Mouse (Mus musculus): ENCODE measurements around the gene Kif26b. TPM values are rescaled to one million over a fixed set of nuclear protein-coding genes. Genes with fewer than 3 reads are reported as not detected.

Gene Kif26b
- total and polyA plus RNA-seq, 3 experiments = 0.04 to 0.16 TPM; not detected in 1

GRCm38 (mm10) chr1:178917194-178917902 is 388.4 kb downstream of the Kif26b start:
- Histone ChIP-seq H3K4me1 (ENCODE audit: insufficient read depth, low read depth, low read length) (no peaks in the 10 kb centered on the region), H3K36me3 (replicated peaks) (no peaks in the 10 kb centered on the region), H3K27me3 (ENCODE audit: insufficient read depth, low read length) (no peaks in the 10 kb centered on the region; the same call in 1 of the 2 replicates), H3K4me3 (ENCODE audit: low read depth, low read length) (no peak overlapping the region), H3K9me3 (replicated peaks) (peaks cover 27% of the 10 kb centered on the region)
- ATAC-seq (ENCODE audit: extremely low read depth, insufficient number of reproducible peaks, low FRiP score, poor library complexity, severe bottlenecking) (no peak), DNase-seq (ENCODE audit: low spot score) (no peak)
- TF ChIP-seq POLR2AphosphoS5 (IDR thresholded peaks at IDR 0.05; ENCODE audit: insufficient replicate concordance, low read depth, low read length) (no peak), CTCF (IDR thresholded peaks at IDR 0.05; ENCODE audit: low read depth, low read length) (no peak), GATA1 (IDR thresholded peaks at IDR 0.05; ENCODE audit: borderline replicate concordance, low read length) (no peak), GATA2 (IDR thresholded peaks at IDR 0.05; ENCODE audit: borderline replicate concordance, low read depth, low read length) (no peak), TAL1 (conservative IDR thresholded peaks at IDR 0.05; ENCODE audit: low read depth, low read length) (no peak)

GRCm38 (mm10) chr1:178924492-178925183 is 395.7 kb downstream of the Kif26b start:
- H3K9me3 ChIP-seq (replicated peaks) = no peaks in the 10 kb centered on the region
- ATAC-seq (ENCODE audit: extremely low read depth, insufficient number of reproducible peaks, low FRiP score, poor library complexity, severe bottlenecking) = no peak
- DNase-seq (ENCODE audit: low spot score) = no peak
- no peak for TF ChIP-seq POLR2AphosphoS5 (IDR thresholded peaks at IDR 0.05; ENCODE audit: insufficient replicate concordance, low read depth, low read length)
- TF ChIP-seq TAL1 (conservative IDR thresholded peaks at IDR 0.05; ENCODE audit: low read depth, low read length) = no peak
- H3K27me3 ChIP-seq (ENCODE audit: insufficient read depth, low read length) = no peaks in the 10 kb centered on the region; the same call in 1 of the 2 replicates
- H3K36me3 ChIP-seq (replicated peaks) = no peaks in the 10 kb centered on the region
- H3K4me3 ChIP-seq (ENCODE audit: low read depth, low read length) = no peak overlapping the region
- H3K4me1 ChIP-seq (ENCODE audit: insufficient read depth, low read depth, low read length) = no peaks in the 10 kb centered on the region

GRCm38 (mm10) chr1:178929531-178929930 is 400.6 kb downstream of the Kif26b start:
- Histone ChIP-seq H3K36me3 (replicated peaks) (no peaks in the 10 kb centered on the region), H3K4me3 (ENCODE audit: low read depth, low read length) (no peak overlapping the region), H3K27me3 (ENCODE audit: insufficient read depth, low read length) (peaks cover 7% of the 10 kb centered on the region), H3K4me1 (ENCODE audit: insufficient read depth, low read depth, low read length) (no peaks in the 10 kb centered on the region), H3K9me3 (replicated peaks) (no peaks in the 10 kb centered on the region)
- no peak for TF ChIP-seq TAL1 (conservative IDR thresholded peaks at IDR 0.05; ENCODE audit: low read depth, low read length)
- no peak for TF ChIP-seq GATA1 (IDR thresholded peaks at IDR 0.05; ENCODE audit: borderline replicate concordance, low read length)
- TF ChIP-seq GATA2 (IDR thresholded peaks at IDR 0.05; ENCODE audit: borderline replicate concordance, low read depth, low read length) = no peak
- no peak for TF ChIP-seq POLR2AphosphoS5 (IDR thresholded peaks at IDR 0.05; ENCODE audit: insufficient replicate concordance, low read depth, low read length)
- no peak for TF ChIP-seq CTCF (IDR thresholded peaks at IDR 0.05; ENCODE audit: low read depth, low read length)
- ATAC-seq (ENCODE audit: extremely low read depth, insufficient number of reproducible peaks, low FRiP score, poor library complexity, severe bottlenecking) (no peak), DNase-seq (ENCODE audit: low spot score) (no peak)

GRCm38 (mm10) chr1:178933953-178934637 is 405.2 kb downstream of the Kif26b start:
- DNase-seq (ENCODE audit: low spot score) (no peak), ATAC-seq (ENCODE audit: extremely low read depth, insufficient number of reproducible peaks, low FRiP score, poor library complexity, severe bottlenecking) (no peak)
- H3K9me3 ChIP-seq (replicated peaks) = no peaks in the 10 kb centered on the region
- no peaks in the 10 kb centered on the region for H3K4me1 ChIP-seq (ENCODE audit: insufficient read depth, low read depth, low read length)
- no peak for TF ChIP-seq GATA1 (IDR thresholded peaks at IDR 0.05; ENCODE audit: borderline replicate concordance, low read length)
- TF ChIP-seq TAL1 (conservative IDR thresholded peaks at IDR 0.05; ENCODE audit: low read depth, low read length) = no peak
- TF ChIP-seq POLR2AphosphoS5 (IDR thresholded peaks at IDR 0.05; ENCODE audit: insufficient replicate concordance, low read depth, low read length) = no peak
- no peak for TF ChIP-seq CTCF (IDR thresholded peaks at IDR 0.05; ENCODE audit: low read depth, low read length)
- TF ChIP-seq GATA2 (IDR thresholded peaks at IDR 0.05; ENCODE audit: borderline replicate concordance, low read depth, low read length) = no peak
- H3K4me3 ChIP-seq (ENCODE audit: low read depth, low read length) = no peak overlapping the region
- no peaks in the 10 kb centered on the region for H3K36me3 ChIP-seq (replicated peaks)
- peaks cover 15% of the 10 kb centered on the region for H3K27me3 ChIP-seq (ENCODE audit: insufficient read depth, low read length)

- Histone ChIP-seq H3K4me1 (ENCODE audit: insufficient read depth, low read depth, low read length) (no peaks in the 10 kb centered on the region), H3K9me3 (replicated peaks) (no peaks in the 10 kb centered on the region), H3K4me3 (ENCODE audit: low read depth, low read length) (no peak overlapping the region), H3K36me3 (replicated peaks) (no peaks in the 10 kb centered on the region), H3K27me3 (ENCODE audit: insufficient read depth, low read length) (peaks cover 24% of the 10 kb centered on the region)
- no peak for DNase-seq (ENCODE audit: low spot score)
- TF ChIP-seq GATA1 (IDR thresholded peaks at IDR 0.05; ENCODE audit: borderline replicate concordance, low read length) (no peak), POLR2AphosphoS5 (IDR thresholded peaks at IDR 0.05; ENCODE audit: insufficient replicate concordance, low read depth, low read length) (no peak), GATA2 (IDR thresholded peaks at IDR 0.05; ENCODE audit: borderline replicate concordance, low read depth, low read length) (no peak), CTCF (IDR thresholded peaks at IDR 0.05; ENCODE audit: low read depth, low read length) (no peak), TAL1 (conservative IDR thresholded peaks at IDR 0.05; ENCODE audit: low read depth, low read length) (no peak)
- no peak for ATAC-seq (ENCODE audit: extremely low read depth, insufficient number of reproducible peaks, low FRiP score, poor library complexity, severe bottlenecking)
Observed at GRCm38 (mm10) chr1:178936457-178936856, 407.5 kb downstream of the Kif26b start.

- no peak for ATAC-seq (ENCODE audit: extremely low read depth, insufficient number of reproducible peaks, low FRiP score, poor library complexity, severe bottlenecking)
- Histone ChIP-seq H3K4me1 (ENCODE audit: insufficient read depth, low read depth, low read length) (no peaks in the 10 kb centered on the region), H3K4me3 (ENCODE audit: low read depth, low read length) (no peak overlapping the region), H3K27me3 (ENCODE audit: insufficient read depth, low read length) (peaks cover 21% of the 10 kb centered on the region), H3K36me3 (replicated peaks) (no peaks in the 10 kb centered on the region), H3K9me3 (replicated peaks) (no peaks in the 10 kb centered on the region)
- TF ChIP-seq POLR2AphosphoS5 (IDR thresholded peaks at IDR 0.05; ENCODE audit: insufficient replicate concordance, low read depth, low read length) = no peak
- no peak for TF ChIP-seq GATA1 (IDR thresholded peaks at IDR 0.05; ENCODE audit: borderline replicate concordance, low read length)
- TF ChIP-seq TAL1 (conservative IDR thresholded peaks at IDR 0.05; ENCODE audit: low read depth, low read length) = no peak
- no peak for TF ChIP-seq GATA2 (IDR thresholded peaks at IDR 0.05; ENCODE audit: borderline replicate concordance, low read depth, low read length)
- TF ChIP-seq CTCF (IDR thresholded peaks at IDR 0.05; ENCODE audit: low read depth, low read length) = no peak
- DNase-seq (ENCODE audit: low spot score) = no peak
Observed at GRCm38 (mm10) chr1:178936976-178937375, 408.1 kb downstream of the Kif26b start.

All from G1E (cell line).